Mouse (Mus musculus) hindbrain, embryonic 15.5 days (tissue): ENCODE measurements around the gene 4930503E14Rik. TPM values are rescaled to one million over a fixed set of nuclear protein-coding genes. Genes with fewer than 3 reads are reported as not detected.
"Not testable (repeated sequence)": the region's sequence is repeated elsewhere in the genome, so short reads cannot be mapped to it uniquely, and the experiment has no call there.

ENCODE experiments used
- ATAC-seq: fragments of 200-750 bp; cut with Nextera tagmentation; 2 replicates; pipeline ENCODE4 v1.8.0; 2017; ENCODE audit warnings: low read depth, moderate number of reproducible peaks, moderate TSS enrichment; ENCODE audit not compliant: low FRiP score
- H3K27ac ChIP-seq: fragments of 300-500 bp; sonication (generic); replicated peaks from 2 replicates; pipeline ENCODE4 v1.5.1; 2015; ENCODE audit warnings: mild to moderate bottlenecking, inconsistent platforms
- H3K27me3 ChIP-seq: fragments of 300-500 bp; sonication (generic); 2 replicates; pipeline ENCODE4 v1.6.1; 2015; ENCODE audit warnings: control low read depth, inconsistent platforms
- H3K36me3 ChIP-seq: fragments of 300-500 bp; sonication (generic); 2 replicates; pipeline ENCODE4 v1.6.1; 2015; ENCODE audit warnings: control low read depth, inconsistent platforms
- H3K4me1 ChIP-seq: fragments of 300-500 bp; sonication (generic); replicated peaks from 2 replicates; pipeline ENCODE4 v1.6.1; 2015; ENCODE audit warnings: control low read depth, inconsistent platforms
- H3K4me2 ChIP-seq: fragments of 300-500 bp; sonication (generic); 2 replicates; pipeline ENCODE4 v1.6.1; 2015; ENCODE audit warnings: moderate library complexity, mild to moderate bottlenecking, inconsistent platforms
- H3K4me3 ChIP-seq: fragments of 300-500 bp; sonication (generic); 2 replicates; pipeline ENCODE4 v1.5.1; 2015; ENCODE audit warnings: mild to moderate bottlenecking, inconsistent platforms
- H3K9ac ChIP-seq: fragments of 300-500 bp; sonication (generic); 2 replicates; pipeline ENCODE4 v1.6.1; 2015; ENCODE audit warnings: inconsistent platforms
- H3K9me3 ChIP-seq: fragments of 300-500 bp; sonication (generic); 2 replicates; pipeline ENCODE4 v1.6.1; 2016; ENCODE audit warnings: control low read depth, inconsistent platforms
- WGBS: fragments of 180-500 bp; shearing (Covaris S2); methylation state at CpG from one replicate; pipeline ENCODE4 v1.1.7; 2015; 5-methylcytosine and 5-hydroxymethylcytosine counted together
- polyA plus RNA-seq: library from polyadenylated mRNA; unstranded; fragments of >200 nt; fragmentation: Nextera tagmentation; extraction: Ambion mirVana; gene quantifications from 2 replicates; pipeline ENCODE4 v1.2.1, GENCODE M21; 2015

4930503E14Rik gene
- polyA plus RNA-seq: not detected in 2 replicates

GRCm38 (mm10) chr14:44213154-44213553, at the start of gene 4930503E14Rik:
Gene 4930503E14Rik, minus strand, starts transcription at chr14:44213254.
- not testable (repeated sequence) for ATAC-seq

GRCm38 (mm10) chr14:44248039-44248438, 35.0 kb upstream of the 4930503E14Rik start:
- Histone ChIP-seq H3K27me3 (no peaks in the 10 kb centered on the region), H3K4me2 (no peak overlapping the region), H3K9ac (no peak overlapping the region), H3K4me1 (no peaks in the 10 kb centered on the region), H3K36me3 (no peaks in the 10 kb centered on the region), H3K4me3 (no peak overlapping the region), H3K27ac (no peak overlapping the region), H3K9me3 (no peaks in the 10 kb centered on the region)
- no peak for ATAC-seq
- WGBS: 92% methylated on average over 16 of the region's 16 CpGs

More at GRCm38 (mm10) chr14:44213154-44213553, at the start of gene 4930503E14Rik:
- H3K4me1 ChIP-seq, H3K36me3 ChIP-seq, H3K9ac ChIP-seq, H3K9me3 ChIP-seq, H3K27me3 ChIP-seq, H3K27ac ChIP-seq, H3K4me3 ChIP-seq, H3K4me2 ChIP-seq: not testable (repeated sequence)
- WGBS: 93% methylated on average over 3 of the region's 3 CpGs

GRCm38 (mm10) chr14:44197361-44197760, 15.7 kb downstream of the 4930503E14Rik start, which contains the start of gene Gm8212:
Gene Gm8212, plus strand, starts transcription at chr14:44197661.
- 93% methylated on average over 1 of the region's 3 CpGs for WGBS
- not testable (repeated sequence) for H3K27me3 ChIP-seq

GRCm38 (mm10) chr14:44123551-44123950, 89.5 kb downstream of the 4930503E14Rik start, which contains the start of gene Gm3327:
Gene Gm3327, plus strand, starts transcription at chr14:44123851.
- WGBS: 87% methylated on average over 3 of the region's 4 CpGs
- H3K36me3 ChIP-seq, ATAC-seq, H3K9ac ChIP-seq, H3K27me3 ChIP-seq, H3K4me1 ChIP-seq, H3K4me2 ChIP-seq, H3K9me3 ChIP-seq, H3K27ac ChIP-seq, H3K4me3 ChIP-seq: not testable (repeated sequence)

More at GRCm38 (mm10) chr14:44197361-44197760, 15.7 kb downstream of the 4930503E14Rik start, which contains the start of gene Gm8212:
- H3K9me3 ChIP-seq, H3K4me2 ChIP-seq, H3K4me1 ChIP-seq, H3K9ac ChIP-seq, H3K36me3 ChIP-seq, H3K27ac ChIP-seq, ATAC-seq, H3K4me3 ChIP-seq: not testable (repeated sequence)

Other genes starting within 250 kb of the 4930503E14Rik start
- not detected in 2 replicates for gene Ang6, start 211.0 kb downstream of the 4930503E14Rik start, polyA plus RNA-seq
- not detected in 2 replicates for gene Ear2, start 110.6 kb downstream of the 4930503E14Rik start, polyA plus RNA-seq
- gene Gm3327, start 89.4 kb downstream of the 4930503E14Rik start, polyA plus RNA-seq: not detected in 2 replicates
- gene Gm8212, start 15.6 kb downstream of the 4930503E14Rik start, polyA plus RNA-seq: not detected in 2 replicates
- gene Gm8220, start 72.3 kb upstream of the 4930503E14Rik start, polyA plus RNA-seq: not detected in 2 replicates
- gene Gm5930, start 125.3 kb upstream of the 4930503E14Rik start, polyA plus RNA-seq: not detected in 2 replicates
- gene Gm8229, start 152.1 kb upstream of the 4930503E14Rik start, polyA plus RNA-seq: not detected in 2 replicates
- not detected in 2 replicates for gene Gm3371, start 197.4 kb upstream of the 4930503E14Rik start, polyA plus RNA-seq
- gene Gm8232, start 220.4 kb upstream of the 4930503E14Rik start, polyA plus RNA-seq: not detected in 2 replicates